ENCODE assay signal across 33 mouse cellular contexts in the genomic region with DNA sequence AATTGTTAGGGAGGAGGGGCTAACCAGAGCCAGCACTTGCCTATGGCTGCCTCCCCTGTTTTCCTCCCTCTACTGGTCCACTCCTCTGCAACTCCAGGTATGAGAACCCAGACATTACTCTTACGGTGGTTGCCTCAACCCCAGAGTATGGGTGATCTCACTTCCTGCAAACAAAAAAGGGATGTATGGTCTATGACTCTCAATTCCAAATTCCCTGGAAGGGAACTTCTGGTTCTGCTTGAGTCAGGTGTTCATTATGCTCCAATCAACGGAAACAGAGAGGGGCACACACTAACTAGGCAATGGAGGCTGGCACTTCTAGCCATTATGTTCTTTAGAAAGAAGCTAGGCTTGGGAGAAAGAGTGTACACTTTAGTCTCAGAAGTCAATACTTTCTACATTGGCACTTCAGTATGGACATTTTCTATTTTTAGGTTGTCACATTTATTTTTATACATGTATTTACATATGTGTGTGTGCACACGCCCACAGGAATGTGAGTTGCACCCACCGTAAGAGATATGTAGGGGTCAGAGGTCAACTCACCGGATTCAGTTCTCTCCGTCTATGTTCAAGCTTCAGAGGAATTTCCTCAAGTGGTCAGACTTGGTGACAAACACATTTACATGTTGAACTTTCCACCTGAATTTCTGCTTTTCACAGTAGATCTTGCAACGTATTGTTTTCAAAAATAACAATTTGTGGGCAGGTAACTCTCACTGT. TPM values are rescaled to one million over a fixed set of nuclear protein-coding genes. Genes with fewer than 3 reads are reported as not detected.
A peak's percentile ranks its signal among the peaks of the same experiment; 100 is the strongest.
DNase-seq lines count a peak whose midpoint lies in the region; ATAC-seq and TF ChIP-seq lines count a peak whose summit lies in the region.
"Had no signal": no experiment of that assay in that cellular context is flagged by ENCODE, and none has a peak within 500 bp of the region (broad histone marks: within the 10 kb centered on the region; RNA-seq: fewer than 3 reads in every experiment).

No protein-coding gene starts in this region.

- H3K9me3 ChIP-seq in CH12.LX (replicated peaks; ENCODE audit: low read length): no peaks in the 10 kb centered on the region
- H3K9me3 ChIP-seq in stomach, embryonic 16.5 days (replicated peaks; ENCODE audit: control insufficient read depth, low read length): no peaks in the 10 kb centered on the region
- H3K9me3 ChIP-seq in kidney, embryonic 15.5 days (replicated peaks): no peaks in the 10 kb centered on the region
- H3K9me3 ChIP-seq in hindbrain, postnatal 0 days (ENCODE audit: low read length): no peaks in the 10 kb centered on the region
- H3K9me3 ChIP-seq: embryonic facial prominence, embryonic 10.5 days; embryonic facial prominence, embryonic 15.5 days; forebrain, embryonic 13.5 days; heart, embryonic 10.5 days; hindbrain, embryonic 12.5 days; limb, embryonic 10.5 days; limb, embryonic 15.5 days had no signal

- H3K27ac ChIP-seq in CH12.LX (ENCODE audit: insufficient read depth, low read depth): no peak overlapping the region
- peak overlapping the region; percentile 87 for H3K27ac ChIP-seq in brown adipose tissue, adult 24 weeks (replicated peaks; ENCODE audit: low read depth, low read length)
- no peak overlapping the region for H3K27ac ChIP-seq in stomach, embryonic 16.5 days (ENCODE audit: low read length)
- H3K27ac ChIP-seq in kidney, embryonic 15.5 days: no peak overlapping the region
- H3K27ac ChIP-seq in hindbrain, postnatal 0 days: no peak overlapping the region
- H3K27ac ChIP-seq: embryonic facial prominence, embryonic 10.5 days; embryonic facial prominence, embryonic 15.5 days; forebrain, embryonic 13.5 days; heart, embryonic 10.5 days; hindbrain, embryonic 12.5 days; kidney, postnatal 0 days; limb, embryonic 10.5 days; limb, embryonic 15.5 days; neural tube, embryonic 13.5 days had no signal

- H3K79me2 ChIP-seq in CH12.LX (replicated peaks; ENCODE audit: control insufficient read depth, extremely low read depth, insufficient read depth, poor library complexity, severe bottlenecking): no peaks in the 10 kb centered on the region

- ATAC-seq in megakaryocyte progenitor cell, adult 5-6 weeks (replicated peaks; ENCODE audit: poor library complexity): 0 out of 2 replicates have a peak, but pooled peaks have one; percentile 24
- peak; percentile 64; the same call in 1 of the 2 replicates for ATAC-seq in stomach, embryonic 16.5 days (ENCODE audit: insufficient read depth, low FRiP score)
- no peak for ATAC-seq in kidney, embryonic 15.5 days (replicated peaks; ENCODE audit: low FRiP score)
- ATAC-seq in hindbrain, postnatal 0 days: no peak
- ATAC-seq: activated CD4-positive, CD25-positive, alpha-beta regulatory T cell, adult 4 months; forebrain, embryonic 13.5 days; midbrain, embryonic 16.5 days had no signal

- no peak for TF ChIP-seq EP300 in CH12.LX (IDR thresholded peaks at IDR 0.05; ENCODE audit: low read length)

- TF ChIP-seq POLR2A in CH12.LX (IDR thresholded peaks at IDR 0.05; ENCODE audit: low read depth, low read length): no peak

- no peak for TF ChIP-seq RAD21 in CH12.LX (IDR thresholded peaks at IDR 0.05; ENCODE audit: low read depth, low read length)

- H3K4me1 ChIP-seq in CH12.LX (ENCODE audit: control insufficient read depth in 1 of 2, insufficient read depth in 2 of 2): peaks cover 19 to 51% of the 10 kb centered on the region in 2 experiments
- peaks cover 20% of the 10 kb centered on the region for H3K4me1 ChIP-seq in brown adipose tissue, adult 24 weeks (ENCODE audit: control insufficient read depth, insufficient read depth, insufficient read length, low read length)
- H3K4me1 ChIP-seq in stomach, embryonic 16.5 days (ENCODE audit: control insufficient read depth, insufficient read depth, low read length): peaks cover 16% of the 10 kb centered on the region
- peaks cover 5% of the 10 kb centered on the region for H3K4me1 ChIP-seq in kidney, embryonic 15.5 days
- H3K4me1 ChIP-seq in hindbrain, postnatal 0 days (ENCODE audit: insufficient read depth, low read length): no peaks in the 10 kb centered on the region

- no peak overlapping the region for H3K9ac ChIP-seq in CH12.LX (ENCODE audit: insufficient read depth, low read depth)
- H3K9ac ChIP-seq in stomach, embryonic 16.5 days (ENCODE audit: low read length): no peak overlapping the region
- H3K9ac ChIP-seq in kidney, embryonic 15.5 days: no peak overlapping the region
- H3K9ac ChIP-seq in hindbrain, postnatal 0 days (replicated peaks; ENCODE audit: low read length): no peak overlapping the region
- H3K9ac ChIP-seq: embryonic facial prominence, embryonic 15.5 days; forebrain, embryonic 13.5 days; hindbrain, embryonic 12.5 days; limb, embryonic 15.5 days; neural tube, embryonic 13.5 days had no signal

- H3K27me3 ChIP-seq in CH12.LX (replicated peaks): no peaks in the 10 kb centered on the region
- H3K27me3 ChIP-seq in stomach, embryonic 16.5 days (ENCODE audit: control insufficient read depth, insufficient read depth, low read length): no peaks in the 10 kb centered on the region
- H3K27me3 ChIP-seq in kidney, embryonic 15.5 days: no peaks in the 10 kb centered on the region
- H3K27me3 ChIP-seq in hindbrain, postnatal 0 days (ENCODE audit: insufficient read depth, low read length): no peaks in the 10 kb centered on the region
- H3K27me3 ChIP-seq: embryonic facial prominence, embryonic 15.5 days; forebrain, embryonic 13.5 days; hindbrain, embryonic 12.5 days; limb, embryonic 15.5 days; neural tube, embryonic 13.5 days had no signal

- WGBS in stomach, embryonic 16.5 days: 52% methylated on average over 7 of the region's 7 CpGs
- 79% methylated on average over 7 of the region's 7 CpGs for WGBS in kidney, embryonic 15.5 days
- 86% methylated on average over 7 of the region's 7 CpGs for WGBS in hindbrain, postnatal 0 days

- dilution Hi-C loops in CH12.LX (cut with MboI; ENCODE audit: extremely low pct_ligation_motif_present, extremely low pct_unique_long_range_greater_than_20kb, low sequenced_read_pairs): no loop called here

- no peaks in the 10 kb centered on the region for H3K36me3 ChIP-seq in CH12.LX (replicated peaks in 1 of 2; ENCODE audit: control insufficient read depth in 1 of 2, insufficient read depth in 1 of 2, low read length in 1 of 2)
- no peaks in the 10 kb centered on the region for H3K36me3 ChIP-seq in stomach, embryonic 16.5 days (ENCODE audit: control insufficient read depth, insufficient read depth, low read length)
- no peaks in the 10 kb centered on the region for H3K36me3 ChIP-seq in kidney, embryonic 15.5 days
- H3K36me3 ChIP-seq in hindbrain, postnatal 0 days (ENCODE audit: insufficient read depth, low read length): no peaks in the 10 kb centered on the region
- H3K36me3 ChIP-seq: embryonic facial prominence, embryonic 10.5 days; embryonic facial prominence, embryonic 15.5 days; heart, embryonic 10.5 days; hindbrain, embryonic 12.5 days; limb, embryonic 10.5 days; limb, embryonic 15.5 days; neural tube, embryonic 13.5 days had no signal

- TF ChIP-seq CTCF in CH12.LX (conservative IDR thresholded peaks at IDR 0.05 in 1 of 2, IDR thresholded peaks at IDR 0.05 in 1 of 2; ENCODE audit: low read depth in 2 of 2, low read length in 2 of 2): no peak
- no peak for TF ChIP-seq CTCF in hindbrain, postnatal 0 days (IDR thresholded peaks at IDR 0.05; ENCODE audit: low read depth)

- DNase-seq in CH12.LX (ENCODE audit: extremely low read depth): no peak
- no peak for DNase-seq in hindbrain, postnatal 0 days (ENCODE audit: low spot score)
- DNase-seq: adrenal gland, adult 2 months; adrenal gland, postnatal 36 days; B cell, adult 2 months; cerebellum, adult 8-10 months; cerebellum, postnatal 25 days; gastrocnemius, postnatal 14 days; heart, adult 11 months; heart, postnatal 36 days; kidney, adult 2 months; layer of hippocampus, adult 9-11 months; lung, adult 18-20 months; lung, postnatal 14 days; retina, postnatal 1 day; right cerebral cortex, postnatal 14 days had no signal

- in situ Hi-C loops in CH12.LX (cut with MboI; ENCODE audit: low pct_ligation_motif_present, low pct_unique_long_range_greater_than_20kb, low sequenced_read_pairs): no loop called here

- H3K4me3 ChIP-seq in CH12.LX (replicated peaks in 1 of 3; ENCODE audit: low read depth in 2 of 3, low read length in 2 of 3, poor library complexity in 1 of 3): no peak overlapping the region
- no peak overlapping the region for H3K4me3 ChIP-seq in brown adipose tissue, adult 24 weeks (ENCODE audit: insufficient read depth, low read depth, low read length)
- H3K4me3 ChIP-seq in stomach, embryonic 16.5 days (replicated peaks; ENCODE audit: low read length): no peak overlapping the region
- H3K4me3 ChIP-seq in kidney, embryonic 15.5 days (replicated peaks): no peak overlapping the region
- H3K4me3 ChIP-seq in hindbrain, postnatal 0 days (ENCODE audit: low read length): no peak overlapping the region
- H3K4me3 ChIP-seq: embryonic facial prominence, embryonic 10.5 days; embryonic facial prominence, embryonic 15.5 days; forebrain, embryonic 13.5 days; heart, embryonic 10.5 days; hindbrain, embryonic 12.5 days; limb, embryonic 10.5 days; limb, embryonic 15.5 days; myocyte; neural tube, embryonic 13.5 days had no signal

- H3K4me2 ChIP-seq in CH12.LX (ENCODE audit: insufficient read depth, low read depth, poor library complexity, severe bottlenecking): no peak overlapping the region
- H3K4me2 ChIP-seq in stomach, embryonic 16.5 days (ENCODE audit: low read depth, low read length): no peak overlapping the region
- H3K4me2 ChIP-seq in kidney, embryonic 15.5 days: no peak overlapping the region
- no peak overlapping the region for H3K4me2 ChIP-seq in hindbrain, postnatal 0 days (ENCODE audit: low read depth, low read length)
- H3K4me2 ChIP-seq: embryonic facial prominence, embryonic 15.5 days; forebrain, embryonic 13.5 days; hindbrain, embryonic 12.5 days; limb, embryonic 15.5 days; midbrain, embryonic 11.5 days; neural tube, embryonic 13.5 days had no signal

TF ChIP-seq in CH12.LX, 34 proteins besides CTCF, POLR2A, EP300 and RAD21 (continues in another document):
- TF ChIP-seq GABPA (IDR thresholded peaks at IDR 0.05; ENCODE audit: insufficient replicate concordance, low read depth, low read length) (no peak), ETS1 (conservative IDR thresholded peaks at IDR 0.05; ENCODE audit: low read depth, low read length) (no peak), IRF4 (IDR thresholded peaks at IDR 0.05; ENCODE audit: low read depth, low read length) (0 out of 2 replicates have a peak, but pooled peaks have one; percentile 23)

RNA-seq across cellular contexts. Expression of gene Jak2, which starts 12.0 kb away (rescaled TPM):
- total RNA-seq in CH12.LX (2012; rRNA removed) (7.6 and 8.4 TPM in 2 replicates), CH12.LX (2014; rRNA removed) (11.1 and 11.5 TPM in 2 replicates)
- 5.3 and 6.6 TPM in 2 replicates for polyA plus RNA-seq in CH12.LX (2012; ENCODE audit: insufficient read length, low read depth)
- 9.3 and 11.6 TPM in 2 replicates for polyA plus RNA-seq in brown adipose tissue, adult 24 weeks (2012; ENCODE audit: insufficient read depth, insufficient read length, missing spikeins)
- 41.2 and 41.7 TPM in 2 replicates for total RNA-seq in megakaryocyte progenitor cell, adult 5-6 weeks (2015)
- 36.7 and 43.8 TPM in 2 replicates for total RNA-seq in megakaryocyte progenitor cell, adult 5-6 weeks (2017)
- 4.4 and 5.0 TPM in 2 replicates for polyA plus RNA-seq in stomach, embryonic 16.5 days (2015; fragmentation: Nextera tagmentation; extraction: Ambion mirVana)
- polyA plus RNA-seq in kidney, embryonic 15.5 days (2015; fragmentation: Nextera tagmentation; extraction: Ambion mirVana): 8.1 and 8.8 TPM in 2 replicates
- total RNA-seq in hindbrain, postnatal 0 days (2014; rRNA removed): 18.8 and 25.7 TPM in 2 replicates
- polyA plus RNA-seq in hindbrain, postnatal 0 days (2015; fragmentation: Nextera tagmentation; extraction: Ambion mirVana): 9.5 and 9.8 TPM in 2 replicates

Comparison
In these comparisons a context has a peak if more than half of its experiments do, and no peak if none do; other contexts are left out.
1. ATAC-seq: peak in megakaryocyte progenitor cell, adult 5-6 weeks (single experiment) and stomach, embryonic 16.5 days (single experiment); none in kidney, embryonic 15.5 days (single experiment) and hindbrain, postnatal 0 days (single experiment).